Mouse (Mus musculus): Measurements from ENCODE around the gene Tenm1.

Tenm1 gene

GRCm38 (mm10) chrX:43428855-43429263 is at the start of gene Tenm1:
TSS of gene Tenm1 (minus strand) at chrX:43429126.
- DNase-seq (ENCODE audit: low spot score in 2 of 2) = no peak

DNA sequence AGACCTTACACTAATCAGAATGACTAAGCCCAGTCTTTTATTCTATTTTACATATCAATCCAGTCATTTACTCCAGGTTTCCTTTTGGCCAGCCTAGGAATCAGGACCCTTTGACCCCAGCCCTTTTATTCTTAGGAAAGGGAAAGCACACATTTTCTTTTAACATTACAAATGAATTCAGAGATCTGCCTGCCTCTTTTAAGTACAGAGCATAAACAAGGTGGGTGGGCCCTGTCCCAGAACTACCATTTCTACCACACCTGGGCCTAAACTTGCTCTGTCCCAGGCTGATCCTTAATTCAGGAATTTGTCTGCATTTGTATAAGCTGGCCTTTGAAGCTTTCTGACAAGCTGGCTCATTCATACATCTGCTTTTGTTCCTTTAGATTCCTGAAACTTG is 38.4 kb upstream of the Tenm1 start:
- DNase-seq (ENCODE audit: low spot score in 2 of 2) = no peak

- no peak for DNase-seq (ENCODE audit: low spot score in 2 of 2)
These were observed 1.7 kb upstream of the Tenm1 start for GRCm38 (mm10) chrX:43430581-43430980.

DNA sequence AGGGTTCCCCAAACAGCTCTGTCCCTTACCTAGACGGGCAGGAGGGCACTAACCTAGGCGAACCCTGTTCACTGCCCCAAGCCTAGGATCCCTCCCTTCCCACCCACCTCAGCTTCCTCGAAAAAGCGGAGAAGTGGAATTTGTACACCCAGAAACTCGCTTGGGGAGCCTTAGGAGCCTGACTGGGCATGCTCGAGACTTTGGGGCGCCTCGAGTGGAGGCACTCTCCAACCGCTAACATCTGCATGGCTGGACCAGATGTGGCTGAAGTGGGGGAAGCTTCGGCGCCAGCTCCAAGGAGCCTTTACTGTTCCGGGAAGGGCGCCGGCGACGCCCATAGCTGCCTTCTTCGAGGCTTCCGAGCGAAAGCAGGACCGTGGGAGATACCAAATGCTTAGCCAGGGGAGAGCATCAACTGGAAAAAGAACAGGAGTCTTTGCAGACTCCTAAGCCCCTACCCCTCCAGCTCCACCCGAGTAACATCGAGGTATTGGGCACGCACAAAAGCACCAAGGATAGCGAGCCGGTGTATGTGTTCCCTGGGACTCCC is 1.1 kb upstream of the Tenm1 start:
- DNase-seq (ENCODE audit: low spot score in 2 of 2) = no peak

GRCm38 (mm10) chrX:43429337-43429736 is 411 bp upstream of the Tenm1 start:
- no peak for DNase-seq (ENCODE audit: low spot score in 2 of 2)

- no peak for DNase-seq (ENCODE audit: low spot score in 2 of 2)
These were observed 963 bp downstream of the Tenm1 start for GRCm38 (mm10) chrX:43427961-43428365.

DNA sequence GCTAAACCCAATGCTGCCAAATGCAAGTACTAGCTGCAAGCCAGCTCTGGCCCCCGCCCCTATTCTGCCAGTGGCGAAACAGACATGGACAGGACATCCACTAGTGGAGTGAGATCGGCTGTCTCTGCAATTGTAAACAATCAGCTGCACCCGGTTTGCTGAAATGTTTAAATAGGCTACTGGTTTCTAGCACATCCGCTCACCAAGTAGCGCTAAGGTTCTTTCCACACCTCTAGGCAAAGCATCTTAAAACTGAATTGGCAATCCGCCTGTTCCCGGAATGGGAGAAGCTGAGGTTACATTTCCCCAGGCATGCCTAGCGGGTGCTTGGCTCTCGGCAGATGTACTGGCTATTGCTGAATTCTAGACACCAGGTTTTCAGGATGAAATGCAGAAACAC is 1.8 kb downstream of the Tenm1 start:
- no peak for DNase-seq (ENCODE audit: low spot score in 2 of 2)

- no peak for DNase-seq (ENCODE audit: low spot score in 2 of 2)
These were observed 31.0 kb downstream of the Tenm1 start for GRCm38 (mm10) chrX:43397957-43398356.

GRCm38 (mm10) chrX:43388106-43388505 is 40.8 kb downstream of the Tenm1 start:
- no peak for DNase-seq (ENCODE audit: low spot score in 2 of 2)

GRCm38 (mm10) chrX:43372526-43372925 is 56.4 kb downstream of the Tenm1 start:
- DNase-seq (ENCODE audit: low spot score in 2 of 2) = no peak

DNA sequence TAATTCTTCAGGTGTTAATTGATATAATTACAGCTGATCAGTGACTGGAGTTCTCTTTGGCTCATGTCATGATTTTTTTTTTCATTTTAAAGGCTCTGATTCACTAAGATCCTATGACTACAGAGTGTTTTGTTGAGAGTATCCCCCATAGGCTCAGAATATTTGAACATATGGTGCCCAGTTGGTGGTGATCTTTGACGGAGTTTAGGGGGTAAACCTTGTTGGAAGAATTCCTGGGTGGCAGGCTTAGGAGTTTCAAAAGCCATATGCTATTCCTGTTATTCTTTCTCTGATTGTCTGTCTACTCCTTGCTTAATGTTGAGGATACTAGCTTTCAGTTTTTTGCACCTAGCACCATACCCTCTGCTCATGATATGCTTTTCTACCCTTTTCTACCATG is 109.6 kb downstream of the Tenm1 start:
- no peak for DNase-seq (ENCODE audit: low spot score in 2 of 2)

GRCm38 (mm10) chrX:43317801-43318520 is 111.0 kb downstream of the Tenm1 start:
- DNase-seq (ENCODE audit: low spot score in 2 of 2) = no peak

GRCm38 (mm10) chrX:43235844-43236243 is 193.1 kb downstream of the Tenm1 start:
- no peak for DNase-seq (ENCODE audit: low spot score in 2 of 2)

DNA sequence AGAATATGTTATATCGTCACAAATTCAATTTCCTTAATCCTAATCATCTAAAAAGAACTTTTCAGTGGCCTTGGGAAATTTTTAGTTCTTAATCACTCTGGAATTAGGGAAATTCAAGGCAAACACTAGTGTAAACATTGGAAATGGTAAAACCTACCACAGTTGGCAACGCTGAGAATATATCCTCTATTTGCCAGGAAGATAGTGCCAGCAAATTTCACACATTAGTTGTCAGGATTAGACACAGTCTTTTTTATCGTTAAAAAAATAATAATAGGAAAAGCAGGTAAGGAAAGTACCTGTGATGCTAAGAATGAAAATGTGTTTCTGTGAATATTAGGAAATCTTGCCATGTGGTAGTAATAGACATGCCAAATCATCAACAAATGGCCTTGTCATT is 223.9 kb downstream of the Tenm1 start:
- no peak for DNase-seq (ENCODE audit: low spot score in 2 of 2)

GRCm38 (mm10) chrX:43202249-43202783 is 226.6 kb downstream of the Tenm1 start:
- DNase-seq (ENCODE audit: low spot score in 2 of 2) = no peak

DNA sequence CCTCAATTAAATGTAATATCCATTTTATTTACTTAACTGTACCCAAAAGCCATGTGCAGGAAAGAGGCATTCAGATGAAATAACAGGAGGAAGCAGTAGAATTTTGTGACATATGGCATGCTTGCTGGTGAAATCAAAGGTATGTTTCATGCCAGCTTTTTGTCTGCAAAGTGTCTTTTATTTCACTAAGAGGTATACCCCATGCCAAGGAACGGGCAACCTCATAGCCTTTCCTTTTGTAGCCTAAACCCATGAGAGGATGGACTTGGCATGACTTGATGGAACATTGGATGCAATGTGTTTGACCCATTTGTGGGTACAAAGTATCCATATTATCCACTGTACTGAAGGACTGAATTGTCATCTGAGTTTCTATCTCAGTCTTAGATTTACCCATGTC is 246.0 kb downstream of the Tenm1 start:
- no peak for DNase-seq (ENCODE audit: low spot score in 2 of 2)

DNA sequence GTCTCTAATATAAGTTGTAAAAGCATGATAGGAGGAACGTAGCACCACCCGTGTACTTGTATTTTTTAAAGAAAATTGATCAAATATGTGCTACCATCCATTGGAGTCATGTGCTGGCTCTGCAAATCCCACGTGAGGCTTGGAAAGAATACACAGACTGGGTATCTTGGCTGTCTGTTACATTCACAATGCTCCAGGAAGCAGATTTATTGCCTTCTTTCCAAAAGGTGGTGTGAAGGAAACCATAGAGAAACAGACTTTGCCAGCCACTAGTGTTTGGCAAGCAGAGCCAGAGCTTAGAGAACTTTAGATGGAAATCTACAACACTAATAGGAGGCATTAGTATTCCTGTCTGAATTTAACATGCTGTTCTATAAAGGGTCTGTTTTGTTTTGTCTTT is 277.4 kb downstream of the Tenm1 start:
- no peak for DNase-seq (ENCODE audit: low spot score in 2 of 2)

DNA sequence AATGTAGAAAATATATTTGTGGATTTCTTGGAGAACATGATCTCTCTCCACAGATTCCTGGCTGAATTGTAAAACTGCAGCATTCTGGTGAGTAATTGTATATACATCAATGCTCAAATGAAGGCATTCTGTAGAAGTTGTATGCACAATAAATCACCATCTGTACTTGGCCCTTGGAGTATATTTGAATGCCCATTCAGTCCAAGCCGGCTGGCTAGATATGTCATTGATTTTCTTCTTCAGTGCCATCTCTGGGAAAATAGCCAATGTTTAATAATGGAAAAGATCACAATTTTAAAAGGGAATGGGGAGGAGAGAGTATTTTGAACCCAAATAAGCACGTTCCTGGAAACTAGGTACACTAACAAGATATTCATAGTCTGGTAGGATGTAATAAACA is 299.2 kb downstream of the Tenm1 start:
- DNase-seq (ENCODE audit: low spot score in 2 of 2) = no peak

DNA sequence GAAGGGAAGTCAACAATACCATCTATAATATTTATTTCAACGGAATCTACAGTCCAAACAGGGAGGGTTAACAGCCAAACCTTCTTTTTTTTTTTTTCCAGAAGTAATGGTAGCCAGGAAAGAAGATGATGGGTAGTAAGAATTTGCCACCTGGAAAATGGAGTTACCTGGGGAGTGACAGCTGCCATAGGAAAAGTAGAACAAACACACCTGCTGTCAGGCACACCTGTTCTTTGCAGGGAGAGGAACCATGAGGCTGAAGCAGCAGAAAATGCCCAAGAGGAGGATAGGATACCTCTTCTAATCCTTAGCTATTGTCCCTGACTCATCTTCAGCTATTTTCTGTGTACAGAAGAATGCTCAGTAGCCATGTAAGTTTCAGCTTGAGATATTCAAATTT is 306.4 kb downstream of the Tenm1 start:
- no peak for DNase-seq (ENCODE audit: low spot score in 2 of 2)

GRCm38 (mm10) chrX:43122001-43122400 is 306.9 kb downstream of the Tenm1 start:
- DNase-seq (ENCODE audit: low spot score in 2 of 2) = no peak

- DNase-seq (ENCODE audit: low spot score in 2 of 2) = no peak
These were observed 442.8 kb downstream of the Tenm1 start for GRCm38 (mm10) chrX:42986100-42986499.

DNA sequence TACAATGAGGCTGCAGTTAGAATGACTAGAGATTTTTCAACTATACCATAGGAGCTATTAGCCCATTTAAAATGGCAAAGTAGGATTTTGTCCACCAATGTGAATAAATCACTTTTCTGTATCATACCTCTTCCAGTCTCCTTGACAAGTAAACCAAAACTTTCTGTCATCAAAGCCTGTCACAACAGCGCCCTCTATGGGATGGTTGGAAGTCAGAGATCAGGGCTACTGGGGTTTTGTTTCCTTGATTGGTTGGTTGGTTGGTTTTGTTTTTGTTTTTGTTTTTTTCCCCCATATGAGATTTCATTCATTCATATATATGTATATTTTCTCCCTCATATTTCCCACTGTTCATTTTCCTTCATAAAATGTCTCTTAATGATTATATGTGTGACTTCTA is 455.4 kb downstream of the Tenm1 start:
- DNase-seq (ENCODE audit: low spot score in 2 of 2) = no peak

DNA sequence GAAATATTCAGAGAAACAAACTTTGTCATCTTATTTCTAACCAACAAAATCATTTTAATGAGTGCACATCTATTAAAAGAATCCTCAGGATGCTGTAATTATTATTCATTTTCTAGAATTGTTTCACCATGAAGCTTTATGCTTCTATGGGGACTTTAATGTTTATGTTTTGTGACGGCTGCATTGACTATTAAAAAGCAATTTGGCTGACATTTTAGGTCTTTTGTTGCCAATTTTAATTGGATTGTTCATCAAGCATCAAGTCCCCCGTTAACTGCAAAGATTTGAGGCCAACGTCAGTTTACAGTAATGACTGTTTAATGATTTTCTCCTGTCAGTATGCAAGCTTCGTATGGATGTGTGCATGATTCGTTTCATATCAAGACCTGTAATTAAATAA is 461.3 kb downstream of the Tenm1 start:
- no peak for DNase-seq (ENCODE audit: low spot score in 2 of 2)

DNA sequence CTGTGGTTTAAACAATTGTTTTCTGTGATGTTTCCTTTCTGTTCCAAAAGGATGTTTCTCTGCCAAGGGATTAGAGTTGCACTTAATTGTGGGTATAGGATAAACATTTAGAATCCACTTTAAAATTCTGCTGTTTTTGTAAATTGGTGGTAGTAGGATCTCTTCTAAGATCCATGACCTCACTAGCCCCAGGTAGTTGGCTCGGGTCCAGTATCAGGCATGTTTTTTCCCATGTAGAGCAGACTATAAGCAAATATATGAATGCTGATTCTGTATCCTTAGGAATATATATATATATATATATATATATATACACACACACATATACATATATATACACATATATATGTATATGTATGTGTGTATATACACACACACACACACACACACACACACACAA is 567.2 kb downstream of the Tenm1 start:
- no peak for DNase-seq (ENCODE audit: low spot score in 2 of 2)

All from spleen, postnatal 4 days (tissue).